Mouse (Mus musculus) embryonic fibroblast, embryonic 13.5 days (primary cell): ENCODE measurements at regions not wholly inside any gene's neighbourhood (a gene's known extent, or its start where the extent isn't known, plus 50 kb on each side); places are given as distances from the start of the nearest gene placed in this dataset.

Experiments
- H3K27ac ChIP-seq: 2 replicates; pipeline ENCODE4 v1.5.1; 2012; ENCODE audit warnings: low read length, control low read depth, inconsistent platforms; ENCODE audit not compliant: insufficient read depth
- H3K4me1 ChIP-seq: 2 replicates; pipeline ENCODE4 v1.6.1; 2011; ENCODE audit warnings: low read length; ENCODE audit not compliant: control insufficient read depth, insufficient read depth
- H3K4me3 ChIP-seq: 2 replicates; pipeline ENCODE4 v1.5.1; 2011; ENCODE audit warnings: mild to moderate bottlenecking, control low read depth, low read length; ENCODE audit not compliant: insufficient read depth
- CTCF ChIP-seq: IDR thresholded peaks from 2 replicates; pipeline ENCODE4 v1.5.1; 2011; ENCODE audit warnings: mild to moderate bottlenecking, control low read depth, low read length, moderate library complexity, borderline replicate concordance; ENCODE audit not compliant: insufficient read depth
- POLR2A ChIP-seq: IDR thresholded peaks from 2 replicates; pipeline ENCODE4 v1.6.1; 2011; ENCODE audit warnings: low read depth, mild to moderate bottlenecking, control low read depth, low read length, moderate library complexity

DNA sequence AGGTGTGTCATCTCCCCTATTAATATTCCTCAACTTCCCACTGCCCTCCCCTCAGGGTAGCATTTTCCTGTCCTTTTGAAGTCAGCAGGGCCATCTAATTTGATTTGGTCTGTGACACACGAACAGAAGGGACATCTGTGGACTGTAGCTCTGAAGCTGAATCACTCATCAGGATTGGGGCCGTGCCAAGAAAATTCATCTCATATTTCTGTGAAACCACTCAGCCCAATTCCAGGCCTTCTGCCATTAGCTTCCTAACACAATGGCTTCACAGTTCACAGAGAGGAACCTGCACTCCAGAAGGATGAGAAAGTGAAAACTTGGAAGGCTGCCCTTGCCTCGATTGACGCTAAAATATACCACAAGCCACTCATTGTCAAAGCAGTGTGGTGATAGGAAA is 86.1 kb downstream of the Abhd5 start:
- Histone ChIP-seq H3K4me1 (no peaks in the 10 kb centered on the region), H3K27ac (no peak overlapping the region), H3K4me3 (no peak overlapping the region)
- no peak for TF ChIP-seq CTCF
- no peak for TF ChIP-seq POLR2A

DNA sequence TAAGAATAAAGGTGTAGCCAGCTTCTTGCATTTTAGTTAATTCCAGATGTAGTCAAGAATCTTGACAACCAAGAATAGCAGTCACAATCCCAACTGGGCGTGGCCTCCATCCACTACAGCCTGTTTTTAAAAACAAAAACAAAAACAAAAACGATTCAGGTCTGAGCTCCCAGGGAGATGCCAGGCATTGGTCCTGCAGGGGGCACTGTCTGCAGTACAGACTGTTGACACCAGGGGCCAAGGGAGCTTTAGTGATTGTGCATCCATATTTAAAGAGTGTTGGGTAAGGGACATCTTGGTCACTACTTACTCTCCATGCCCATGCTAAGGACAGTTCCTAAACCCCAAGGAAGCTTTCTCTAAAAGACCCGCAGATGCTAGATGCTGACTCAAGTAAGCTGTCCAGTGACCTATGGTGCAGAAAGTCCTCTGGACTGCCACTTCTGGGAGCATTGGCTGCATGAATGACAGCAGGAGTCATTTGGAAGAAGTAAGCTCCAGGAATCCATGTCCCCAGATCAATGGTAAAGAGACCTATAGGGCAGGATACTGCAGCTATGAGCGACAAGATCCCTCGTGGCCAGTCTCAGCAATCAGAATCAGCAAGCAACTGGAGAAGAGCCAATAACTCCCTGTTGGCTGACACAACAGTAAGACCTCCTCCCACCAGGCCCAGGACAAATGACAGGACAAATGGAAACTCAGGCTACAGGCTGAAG is 95.1 kb downstream of the Abhd5 start:
- Histone ChIP-seq H3K27ac (no peak overlapping the region), H3K4me1 (no peaks in the 10 kb centered on the region), H3K4me3 (no peak overlapping the region)
- TF ChIP-seq POLR2A: no peak
- no peak for TF ChIP-seq CTCF

DNA sequence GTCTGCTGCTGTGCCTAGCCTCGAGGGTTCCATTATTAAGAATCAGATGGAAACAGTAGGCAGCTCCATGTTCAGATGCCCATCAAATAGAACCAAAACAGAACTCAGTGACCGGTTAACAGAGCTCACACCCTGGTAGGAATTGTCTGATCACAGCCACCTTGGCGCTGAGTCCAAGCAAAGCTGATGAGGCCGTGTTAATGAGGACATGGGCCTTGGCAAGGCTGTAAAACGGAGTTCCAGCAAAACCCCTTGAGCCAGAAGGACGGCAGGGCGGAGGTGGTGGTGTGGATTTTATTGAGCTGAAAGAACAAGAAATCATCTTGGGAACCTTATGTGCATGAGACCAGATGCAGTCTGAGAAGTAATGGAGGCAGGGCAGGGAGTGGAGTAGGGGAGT is 96.2 kb downstream of the Abhd5 start:
- no peak overlapping the region for H3K27ac ChIP-seq
- TF ChIP-seq CTCF (no peak), POLR2A (no peak)
- H3K4me3 ChIP-seq: no peak overlapping the region
- no peaks in the 10 kb centered on the region for H3K4me1 ChIP-seq

DNA sequence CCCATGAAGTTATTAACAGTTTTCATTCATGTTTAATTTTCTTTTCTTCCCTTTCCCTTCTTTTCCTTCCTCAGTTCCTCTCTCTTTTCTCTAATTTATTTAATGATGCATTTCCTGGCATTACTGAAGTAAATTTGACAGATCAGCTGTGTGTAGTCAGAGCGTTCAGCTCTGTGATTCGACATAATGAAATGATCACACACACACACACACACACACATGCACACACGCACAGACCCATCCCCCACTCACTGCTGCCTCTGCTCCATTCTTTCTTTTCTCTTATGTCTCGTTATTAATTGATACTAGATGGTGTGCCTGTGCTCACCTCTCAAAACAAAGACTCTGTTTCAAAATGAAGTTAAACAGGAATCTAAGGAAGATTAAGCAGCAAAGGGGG is 96.9 kb downstream of the Abhd5 start:
- TF ChIP-seq CTCF: no peak
- TF ChIP-seq POLR2A: no peak
- H3K4me3 ChIP-seq: no peak overlapping the region
- no peaks in the 10 kb centered on the region for H3K4me1 ChIP-seq
- H3K27ac ChIP-seq: no peak overlapping the region

DNA sequence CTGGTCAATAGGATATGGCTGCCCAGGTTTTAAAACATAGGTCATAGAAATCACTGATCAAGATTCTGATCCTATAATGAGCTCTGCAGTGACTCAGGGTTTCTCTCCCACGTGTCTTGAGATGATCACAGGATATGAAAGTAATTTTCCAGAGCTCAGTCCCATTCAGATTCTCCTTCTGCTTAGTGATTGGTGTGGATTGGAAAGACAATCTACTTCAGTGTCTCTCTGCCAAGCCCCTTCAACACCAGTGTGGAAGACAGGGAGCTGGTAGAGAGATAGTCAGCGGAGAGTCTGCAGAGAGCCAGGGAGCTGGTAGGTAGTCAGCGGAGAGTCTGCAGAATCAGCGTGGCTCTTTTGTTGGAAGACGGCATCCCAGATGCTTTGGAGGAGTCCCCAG is 99.1 kb downstream of the Abhd5 start:
- no peak overlapping the region for H3K4me3 ChIP-seq
- no peak overlapping the region for H3K27ac ChIP-seq
- TF ChIP-seq CTCF (no peak), POLR2A (no peak)

DNA sequence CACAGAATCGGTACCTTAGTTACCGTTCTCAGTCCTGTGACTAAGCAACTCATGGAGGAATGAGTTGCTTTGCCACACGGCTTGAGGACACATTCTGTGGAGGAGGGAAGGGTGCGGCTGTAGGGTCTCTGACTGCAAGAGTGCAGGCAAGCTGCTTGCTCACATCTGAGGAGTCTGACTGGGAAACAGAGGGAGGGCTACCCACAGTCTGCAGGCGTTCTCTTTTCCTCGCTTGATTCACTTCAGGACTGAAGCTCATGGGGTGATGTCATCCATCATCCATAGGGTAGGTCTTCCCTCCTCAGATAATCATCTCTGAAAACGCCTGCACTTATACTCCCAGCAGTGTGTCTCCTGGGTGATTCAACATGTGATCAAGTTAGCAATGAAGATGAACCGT is 103.9 kb downstream of the Abhd5 start:
- H3K4me3 ChIP-seq: no peak overlapping the region
- H3K4me1 ChIP-seq: peaks cover 3% of the 10 kb centered on the region; the same call in 1 of the 2 replicates
- no peak for TF ChIP-seq POLR2A
- no peak for TF ChIP-seq CTCF
- no peak overlapping the region for H3K27ac ChIP-seq

More for the DNA sequence above, 99.1 kb downstream of the Abhd5 start:
- H3K4me1 ChIP-seq: no peaks in the 10 kb centered on the region

DNA sequence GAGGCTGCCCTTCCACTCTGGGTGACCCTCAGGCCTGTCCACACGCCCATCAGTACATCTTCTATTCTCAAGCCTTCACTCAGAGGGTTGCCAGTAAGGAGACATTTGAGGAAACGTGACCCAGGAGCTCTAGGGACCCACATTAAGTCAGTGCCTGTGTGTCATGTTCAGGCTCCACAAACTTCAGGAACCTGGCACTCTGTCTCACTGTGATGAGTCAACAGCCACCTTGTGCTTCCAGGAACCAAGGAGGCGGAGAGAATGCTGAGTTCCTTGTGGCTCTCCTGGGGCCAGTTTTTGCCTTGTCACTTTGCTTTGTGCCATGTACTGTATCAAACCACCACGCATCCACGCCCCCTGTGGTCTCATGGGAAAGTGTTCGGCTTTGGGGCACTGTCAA is 104.4 kb downstream of the Abhd5 start:
- H3K4me3 ChIP-seq: no peak overlapping the region
- TF ChIP-seq CTCF: no peak
- TF ChIP-seq POLR2A: no peak
- H3K4me1 ChIP-seq: peaks cover 3% of the 10 kb centered on the region; the same call in 1 of the 2 replicates
- H3K27ac ChIP-seq: no peak overlapping the region

DNA sequence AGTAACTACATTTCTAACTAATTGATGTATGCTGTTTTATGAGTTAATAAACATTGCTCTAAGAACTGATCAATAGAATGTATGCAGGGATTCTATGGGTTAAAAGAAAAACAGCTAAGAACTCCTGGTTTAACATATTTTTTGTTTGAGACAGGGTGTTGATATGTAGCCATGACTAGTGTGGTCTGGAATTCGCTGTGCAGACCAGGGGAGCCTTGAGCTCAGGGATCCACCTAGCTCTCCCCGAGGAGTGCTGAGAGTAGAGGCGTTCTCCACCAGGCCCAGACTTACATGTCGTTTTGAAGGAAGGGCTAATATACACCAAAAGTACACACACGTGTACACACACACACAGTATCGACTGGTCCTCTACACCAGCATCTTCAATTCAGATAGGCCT is 108.1 kb downstream of the Abhd5 start:
- Histone ChIP-seq H3K4me1 (peaks cover 3% of the 10 kb centered on the region; the same call in 1 of the 2 replicates), H3K27ac (no peak overlapping the region), H3K4me3 (no peak overlapping the region)
- TF ChIP-seq CTCF (no peak), POLR2A (no peak)

DNA sequence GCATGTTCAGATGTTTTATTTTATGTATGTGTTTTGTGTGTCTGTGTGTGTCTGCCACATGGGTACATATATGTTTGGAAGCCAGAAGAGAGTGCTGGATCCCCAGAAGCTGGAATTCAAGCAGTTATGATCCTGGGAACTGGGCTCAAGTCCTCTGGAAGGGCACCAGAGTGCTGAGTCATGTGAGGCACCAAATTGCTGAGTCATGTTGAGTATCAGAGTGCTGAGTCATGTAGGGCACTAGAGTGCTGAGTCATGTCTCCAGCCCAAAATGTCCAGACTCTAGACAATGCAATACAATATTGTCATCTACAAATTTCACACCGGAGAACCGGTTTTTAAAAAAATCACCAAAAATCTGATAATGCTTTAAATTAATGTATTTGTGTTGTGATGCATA is 120.1 kb downstream of the Abhd5 start:
- H3K27ac ChIP-seq: no peak overlapping the region
- no peak for TF ChIP-seq POLR2A
- TF ChIP-seq CTCF: no peak
- H3K4me3 ChIP-seq: no peak overlapping the region
- no peaks in the 10 kb centered on the region for H3K4me1 ChIP-seq

DNA sequence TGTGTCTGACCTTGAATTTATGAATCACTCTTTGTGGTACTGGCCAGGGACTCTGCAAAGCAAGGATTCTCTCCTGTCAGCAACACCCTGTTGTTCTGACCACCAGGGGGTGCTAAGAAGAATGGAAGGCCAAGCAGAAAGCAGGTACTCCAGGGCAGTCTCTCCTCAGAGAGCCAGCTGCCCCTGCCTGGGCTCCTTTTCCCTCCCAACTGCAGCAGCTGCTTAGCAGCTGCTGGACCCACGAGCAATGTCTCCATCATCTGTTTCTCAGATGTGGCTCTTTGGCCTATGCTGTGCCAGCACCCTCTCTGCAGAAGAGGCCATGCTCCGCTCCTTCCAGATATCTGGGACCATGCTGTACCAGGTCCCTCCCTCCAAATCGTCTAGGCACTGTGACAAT is 124.9 kb downstream of the Abhd5 start:
- H3K4me1 ChIP-seq: no peaks in the 10 kb centered on the region
- H3K4me3 ChIP-seq: no peak overlapping the region
- TF ChIP-seq CTCF (no peak), POLR2A (no peak)
- H3K27ac ChIP-seq: no peak overlapping the region
